In the genomic region with DNA sequence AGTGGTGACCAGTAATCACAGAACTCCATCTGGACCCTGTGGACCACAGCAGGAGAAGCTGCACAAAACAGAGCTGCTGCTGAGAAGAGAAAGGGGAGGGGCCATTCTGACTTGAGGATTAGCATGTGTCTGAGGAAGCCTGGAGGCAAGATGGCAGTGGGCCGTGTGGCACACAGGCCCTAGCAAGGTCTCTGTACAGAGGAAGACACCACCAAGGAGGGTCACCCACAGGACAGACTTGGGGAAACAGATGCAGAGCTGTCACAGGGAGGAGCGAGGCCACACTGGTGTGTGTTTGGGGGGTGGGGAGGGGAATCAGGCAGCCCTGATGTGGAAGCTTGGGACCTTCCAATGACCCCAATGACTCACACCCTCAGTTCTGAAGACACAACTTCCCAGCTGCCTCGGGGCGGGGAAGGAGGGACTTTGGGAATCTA, we compare ENCODE assay signal across 11 mouse cellular contexts.
DNase-seq lines count a peak whose midpoint lies in the region; ATAC-seq and TF ChIP-seq lines count a peak whose summit lies in the region.
"Had no signal": no experiment of that assay in that cellular context is flagged by ENCODE, and none has a peak within 500 bp of the region (broad histone marks: within the 10 kb centered on the region; RNA-seq: fewer than 3 reads in every experiment).

No protein-coding gene starts in this region.

- H3K4me3 ChIP-seq in kidney, embryonic 15.5 days (replicated peaks): no peak overlapping the region
- no peak overlapping the region for H3K4me3 ChIP-seq in C2C12 (ENCODE audit: insufficient read depth, poor library complexity, severe bottlenecking)
- H3K4me3 ChIP-seq in limb, embryonic 14.5 days (replicated peaks; ENCODE audit: low read length): no peak overlapping the region
- H3K4me3 ChIP-seq: liver, embryonic 12.5 days had no signal

- H3K79me3 ChIP-seq in C2C12 (ENCODE audit: low read depth): no peaks in the 10 kb centered on the region

- DNase-seq in kidney, postnatal 36 days: no peak
- DNase-seq in R1 (ENCODE audit: low read depth, low spot score): peak; percentile 16
- DNase-seq in limb, embryonic 14.5 days (ENCODE audit: low spot score): peak; percentile 34
- DNase-seq in c-Kit-positive CD71-positive TER-119-positive erythroid progenitor cells, embryonic 14.5 days (ENCODE audit: low spot score): no peak
- no peak for DNase-seq in natural killer cell, adult 2 months (ENCODE audit: low spot score in 2 of 2)
- DNase-seq: heart, postnatal 14 days; thymus, postnatal 36 days had no signal

- H3K27me3 ChIP-seq in kidney, embryonic 15.5 days: no peaks in the 10 kb centered on the region
- H3K27me3 ChIP-seq in C2C12 (ENCODE audit: control insufficient read depth, insufficient read depth, insufficient read length): no peaks in the 10 kb centered on the region
- no peaks in the 10 kb centered on the region for H3K27me3 ChIP-seq in limb, embryonic 14.5 days (ENCODE audit: control insufficient read depth, insufficient read depth, low read length)
- H3K27me3 ChIP-seq: liver, embryonic 12.5 days had no signal

- peak; percentile 55 for ATAC-seq in kidney, embryonic 15.5 days (replicated peaks; ENCODE audit: low FRiP score)
- peak; percentile 71 for ATAC-seq in limb, embryonic 14.5 days (ENCODE audit: low FRiP score, low read depth)
- ATAC-seq: forebrain, embryonic 16.5 days; liver, embryonic 12.5 days had no signal

- peak overlapping the region; percentile 33 for H3ac ChIP-seq in C2C12 (ENCODE audit: control insufficient read depth, insufficient read length, low read depth)

- no peaks in the 10 kb centered on the region for H3K9me3 ChIP-seq in kidney, embryonic 15.5 days (replicated peaks)
- no peaks in the 10 kb centered on the region for H3K9me3 ChIP-seq in limb, embryonic 14.5 days (ENCODE audit: control insufficient read depth, low read length)
- H3K9me3 ChIP-seq: liver, embryonic 12.5 days had no signal

- TF ChIP-seq CTCF in C2C12 (IDR thresholded peaks at IDR 0.05; ENCODE audit: control insufficient read depth, insufficient read depth, insufficient read length): no peak

- peaks cover 19% of the 10 kb centered on the region for H3K4me1 ChIP-seq in kidney, embryonic 15.5 days
- H3K4me1 ChIP-seq in limb, embryonic 14.5 days (ENCODE audit: control insufficient read depth, insufficient read depth, low read length): peaks cover 28% of the 10 kb centered on the region
- H3K4me1 ChIP-seq: liver, embryonic 12.5 days had no signal

- no peaks in the 10 kb centered on the region for H3K79me2 ChIP-seq in C2C12 (ENCODE audit: control insufficient read depth, insufficient read depth)

- 29% methylated on average over 4 of the region's 4 CpGs for WGBS in kidney, embryonic 15.5 days
- WGBS in limb, embryonic 14.5 days: 25% methylated on average over 4 of the region's 4 CpGs

- no peak overlapping the region for H3K9ac ChIP-seq in kidney, embryonic 15.5 days
- no peak overlapping the region for H3K9ac ChIP-seq in limb, embryonic 14.5 days (ENCODE audit: low read depth, low read length, severe bottlenecking)
- H3K9ac ChIP-seq: liver, embryonic 12.5 days had no signal

- H3K4me2 ChIP-seq in kidney, embryonic 15.5 days: no peak overlapping the region
- H3K4me2 ChIP-seq in limb, embryonic 14.5 days (replicated peaks; ENCODE audit: low read depth, low read length, severe bottlenecking): no peak overlapping the region
- H3K4me2 ChIP-seq: liver, embryonic 12.5 days had no signal

- H3K27ac ChIP-seq in kidney, embryonic 15.5 days: no peak overlapping the region
- H3K27ac ChIP-seq in limb, embryonic 14.5 days (replicated peaks; ENCODE audit: low read depth, low read length): peak overlapping the region; percentile 52
- H3K27ac ChIP-seq: liver, embryonic 12.5 days had no signal

- H3K36me3 ChIP-seq in kidney, embryonic 15.5 days: no peaks in the 10 kb centered on the region
- no peaks in the 10 kb centered on the region for H3K36me3 ChIP-seq in C2C12 (ENCODE audit: control insufficient read depth, insufficient read depth)
- H3K36me3 ChIP-seq in limb, embryonic 14.5 days (ENCODE audit: control insufficient read depth, insufficient read depth, low read length): no peaks in the 10 kb centered on the region
- H3K36me3 ChIP-seq: liver, embryonic 12.5 days had no signal

- TF ChIP-seq POLR2A in limb, embryonic 14.5 days (IDR thresholded peaks at IDR 0.05; ENCODE audit: borderline replicate concordance, extremely low read depth, insufficient read depth, insufficient read length): no peak

TF ChIP-seq in C2C12, 6 proteins besides CTCF, POLR2A, EP300 and RAD21:
- no peak for TF ChIP-seq MYOG (IDR thresholded peaks at IDR 0.05; ENCODE audit: control insufficient read depth, extremely low read depth, insufficient read length)
- TF ChIP-seq USF1 (IDR thresholded peaks at IDR 0.05; ENCODE audit: low read depth): no peak
- peak; percentile 55 for TF ChIP-seq MYOD1 (IDR thresholded peaks at IDR 0.05; ENCODE audit: control insufficient read depth, insufficient read length, low read depth)
- no peak for TF ChIP-seq CEBPB (IDR thresholded peaks at IDR 0.05; ENCODE audit: low read depth)
- no peak for TF ChIP-seq FOSL1 (IDR thresholded peaks at IDR 0.05; ENCODE audit: insufficient read depth, low read length, poor library complexity, severe bottlenecking)

Comparison
In these comparisons a context has a peak if more than half of its experiments do, and no peak if none do; other contexts are left out.
1. DNase-seq: peak in R1 (single experiment) and limb, embryonic 14.5 days (single experiment); none in kidney, postnatal 36 days (0 of 2), c-Kit-positive CD71-positive TER-119-positive erythroid progenitor cells, embryonic 14.5 days (single experiment) and natural killer cell, adult 2 months (0 of 2).